Mouse (Mus musculus): ENCODE data around the gene Uspl1.

Gene Uspl1

GRCm38 (mm10) chr5:149209328-149209727 lies 25.2 kb downstream of the Uspl1 start:
- DNase-seq (ENCODE audit: low spot score): peak; percentile 80

- DNase-seq (ENCODE audit: low spot score): no peak
These were observed 26.9 kb downstream of the Uspl1 start for GRCm38 (mm10) chr5:149211041-149211440.

DNA sequence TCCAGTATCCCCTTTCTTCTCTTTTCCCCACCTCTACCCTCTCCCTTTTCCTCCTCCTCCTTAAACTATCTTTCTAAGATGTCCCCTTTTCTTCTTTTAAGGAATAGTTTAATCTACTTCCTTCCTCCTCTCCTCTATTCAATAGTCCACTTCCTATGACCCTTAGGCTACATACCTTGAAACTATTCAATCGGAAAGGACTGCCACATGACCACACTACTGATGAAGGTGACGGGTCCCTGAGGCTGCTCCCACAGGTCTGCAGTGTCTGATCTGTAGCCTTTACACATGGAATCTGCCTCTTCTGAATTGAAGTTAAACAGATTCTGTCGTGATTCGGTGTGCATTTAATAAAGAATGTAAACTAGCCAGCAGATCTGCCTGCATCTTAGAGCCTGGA lies 28.7 kb downstream of the Uspl1 start:
- no peak for DNase-seq (ENCODE audit: low spot score)

DNA sequence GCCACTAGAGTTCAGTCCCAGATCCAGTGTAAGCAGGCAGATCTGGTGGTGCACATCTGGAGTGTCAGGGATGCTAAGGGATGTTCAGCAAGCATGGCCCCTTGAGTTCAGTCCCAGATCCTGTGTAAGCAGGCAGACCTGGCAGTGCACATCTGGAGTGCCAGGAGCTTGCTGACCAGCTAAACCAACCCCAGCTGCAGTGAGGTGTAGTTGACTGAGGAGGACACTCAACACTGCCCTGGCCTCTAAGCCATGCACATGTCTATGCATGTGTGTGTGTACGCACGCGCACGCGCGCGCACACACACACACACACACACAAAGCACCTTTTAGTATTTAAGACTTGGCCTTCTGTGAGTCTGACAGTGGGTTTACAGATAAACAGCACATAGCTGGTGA lies 31.4 kb downstream of the Uspl1 start:
- no peak for DNase-seq (ENCODE audit: low spot score)

DNA sequence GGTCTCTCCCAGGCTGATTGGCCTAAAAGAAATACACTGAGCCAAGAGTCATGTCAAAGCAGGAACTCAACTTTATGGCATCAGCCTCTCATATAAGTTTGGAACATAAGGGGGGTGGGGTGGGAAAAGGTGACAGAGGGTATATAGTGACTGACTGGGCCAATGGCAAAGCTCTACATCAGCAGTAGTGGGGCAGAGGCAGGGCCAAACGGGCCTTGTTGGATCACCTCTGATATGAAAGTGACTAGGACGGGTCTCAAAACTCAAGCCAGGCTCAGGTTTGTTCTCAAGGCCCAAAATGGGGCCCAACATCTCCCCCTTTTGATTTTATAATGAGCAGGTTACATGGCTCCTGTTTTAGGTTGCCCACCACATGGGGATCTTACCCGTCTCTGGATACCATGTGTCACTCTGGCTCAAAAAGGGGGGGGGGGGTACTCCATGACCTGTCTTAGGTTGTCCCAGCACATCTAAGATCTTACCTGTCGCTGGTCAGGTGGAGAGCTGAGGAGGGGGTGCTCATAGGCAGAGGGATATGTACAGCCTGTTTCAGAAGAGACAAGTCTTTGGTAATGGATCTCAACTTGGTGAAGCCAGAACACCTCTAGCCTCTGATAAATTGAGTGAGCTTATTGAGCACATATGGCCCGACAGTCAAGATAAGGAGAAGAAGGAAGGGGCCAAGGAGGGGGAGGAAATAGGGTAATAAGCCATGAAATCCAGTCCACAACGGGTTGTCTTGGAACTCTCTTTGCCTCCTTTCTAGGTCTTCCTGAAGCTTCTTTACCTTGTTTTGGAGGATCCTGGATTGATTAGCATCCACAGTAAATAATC lies 33.6 kb downstream of the Uspl1 start:
- DNase-seq (ENCODE audit: low spot score): no peak

DNA sequence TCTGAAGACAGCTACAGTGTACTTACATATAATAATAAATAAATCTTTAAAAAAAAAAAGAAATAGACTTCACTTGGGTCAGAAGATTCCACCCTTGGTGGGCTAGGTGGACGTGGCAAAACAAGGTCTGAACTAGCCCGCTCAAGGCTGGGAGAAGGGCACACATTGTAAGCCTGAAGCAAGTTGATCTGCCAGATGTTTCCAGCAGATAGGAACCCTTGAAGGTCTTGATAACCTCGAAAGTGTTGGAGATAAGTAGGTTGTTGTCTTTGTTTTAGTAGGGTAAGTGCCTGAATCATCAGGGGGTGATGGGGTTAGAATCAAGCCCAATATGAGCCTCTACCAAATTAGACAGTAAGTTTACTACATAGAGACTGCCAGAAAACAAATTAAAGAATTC lies 35.3 kb downstream of the Uspl1 start:
- DNase-seq (ENCODE audit: low spot score): no peak

GRCm38 (mm10) chr5:149221355-149221754 lies 37.2 kb downstream of the Uspl1 start:
- DNase-seq (ENCODE audit: low spot score): no peak

DNA sequence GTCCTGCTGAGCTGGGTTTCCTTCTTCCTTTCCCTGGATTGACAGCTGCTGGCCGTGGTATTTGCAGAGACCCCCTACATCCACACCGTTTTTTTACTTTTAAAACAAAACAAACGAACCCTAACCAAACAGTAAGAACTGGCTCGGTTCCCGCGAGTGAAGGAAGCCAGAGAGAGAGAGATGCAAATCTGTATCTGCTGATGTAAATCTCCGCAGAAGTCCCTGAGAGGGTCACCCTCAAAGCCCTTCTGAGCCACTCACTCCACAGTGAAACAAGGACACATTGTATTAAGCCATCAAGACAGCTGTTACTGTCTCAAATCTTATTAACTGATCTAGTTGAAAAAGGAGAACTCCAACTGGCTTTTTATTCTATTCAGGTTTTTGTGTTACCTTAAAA lies 40.5 kb downstream of the Uspl1 start:
- DNase-seq (ENCODE audit: low spot score): peak; percentile 26

DNA sequence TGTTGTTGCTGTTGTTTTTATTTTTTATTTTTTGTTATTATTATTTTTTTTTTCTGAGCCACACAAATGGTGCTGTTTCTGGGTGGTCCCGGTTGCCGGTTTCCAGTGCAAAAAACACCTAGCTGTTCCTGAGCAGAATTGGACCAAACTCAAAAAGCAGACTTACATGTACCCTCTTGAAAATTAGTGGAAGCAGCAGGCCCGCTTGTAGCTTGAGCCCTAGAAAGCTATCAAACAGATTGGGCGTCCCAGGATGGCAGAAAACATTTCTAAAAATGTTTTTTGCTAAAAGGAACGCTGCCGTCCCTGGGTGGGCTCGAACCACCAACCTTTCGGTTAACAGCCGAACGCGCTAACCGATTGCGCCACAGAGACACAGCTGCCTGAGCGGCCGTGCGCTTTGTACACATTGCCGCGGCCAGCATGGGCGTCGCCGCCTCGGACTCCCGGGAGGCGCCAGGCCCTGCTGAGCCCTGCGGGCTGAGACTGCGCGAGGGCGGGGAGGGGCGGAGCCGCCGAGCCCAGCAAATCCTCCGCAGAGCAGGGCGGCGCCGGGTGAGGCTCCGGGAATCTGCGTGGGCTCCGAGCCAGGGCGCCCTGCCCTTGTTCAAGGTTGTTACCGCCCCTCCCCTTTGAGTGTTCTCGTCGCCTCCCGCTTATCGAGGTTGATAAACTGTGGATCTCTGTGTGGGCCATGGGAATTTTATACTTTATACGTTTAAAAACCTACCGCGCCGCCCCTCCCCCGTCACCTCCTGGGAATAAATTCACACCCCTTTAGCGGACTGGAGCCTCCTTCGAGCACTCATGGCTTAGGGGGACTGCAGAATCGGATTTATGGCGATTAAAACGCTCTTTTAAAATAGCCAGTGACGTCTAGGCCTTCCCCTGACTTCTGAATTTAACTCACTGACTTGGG lies 44.8 kb downstream of the Uspl1 start:
- peak; percentile 97 for DNase-seq (ENCODE audit: low spot score)

DNA sequence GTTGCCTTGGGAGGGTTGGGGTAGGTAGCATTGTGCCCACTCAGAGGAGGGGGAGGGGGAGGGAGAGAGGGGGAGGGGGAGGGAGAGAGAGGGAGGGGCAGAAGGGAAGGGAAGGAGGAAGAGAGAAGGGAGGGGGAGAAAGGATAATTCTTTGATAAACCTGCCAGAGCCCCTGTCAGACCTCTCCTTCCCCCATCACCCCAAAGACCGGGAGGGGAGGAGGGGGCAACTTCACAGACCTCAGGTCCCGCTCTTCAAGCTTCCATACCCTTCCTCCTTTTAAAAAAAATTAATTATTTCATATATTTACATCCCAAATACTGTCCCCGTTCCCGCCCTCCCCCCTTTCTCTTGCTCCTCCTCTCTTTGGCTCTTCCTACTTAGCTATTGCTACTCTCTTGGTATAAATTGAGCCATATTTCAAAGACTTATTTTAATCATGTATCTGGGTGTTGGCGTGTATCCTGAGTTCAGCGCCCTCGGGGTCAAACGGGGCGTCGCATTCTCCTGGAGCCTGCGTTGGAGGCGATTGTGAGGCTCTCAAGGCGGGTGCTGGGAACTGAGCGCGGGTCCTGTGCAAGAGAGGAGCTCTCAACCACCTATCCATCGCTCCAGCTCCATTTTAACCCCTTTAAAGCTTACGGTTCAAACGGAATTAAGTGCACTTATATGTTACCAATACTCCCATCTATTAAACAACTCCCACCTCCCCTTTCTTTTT lies 45.6 kb downstream of the Uspl1 start:
- DNase-seq (ENCODE audit: low spot score): no peak

DNA sequence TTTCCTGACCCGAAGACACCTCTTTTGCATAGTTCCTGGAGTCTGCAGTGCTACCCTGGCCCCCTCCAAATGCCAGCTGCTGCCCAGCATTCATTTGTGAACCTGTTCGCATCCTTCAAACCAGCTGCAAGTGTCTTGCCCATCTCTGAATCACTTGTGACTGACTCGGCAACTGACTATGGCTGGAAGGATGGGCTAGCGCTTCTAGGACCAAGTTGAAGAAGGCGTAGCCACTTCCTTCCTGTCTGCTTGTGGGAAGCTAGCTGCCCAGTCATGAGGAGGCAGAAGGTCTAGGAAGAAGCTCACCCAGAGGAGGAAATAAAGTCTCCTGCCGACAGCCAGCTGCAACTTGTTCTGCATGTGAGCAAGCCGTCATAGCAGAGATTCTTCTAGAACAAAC lies 50.9 kb downstream of the Uspl1 start:
- DNase-seq (ENCODE audit: low spot score): no peak

- DNase-seq (ENCODE audit: low spot score): no peak
These were observed 53.2 kb downstream of the Uspl1 start for GRCm38 (mm10) chr5:149237221-149237950.

DNA sequence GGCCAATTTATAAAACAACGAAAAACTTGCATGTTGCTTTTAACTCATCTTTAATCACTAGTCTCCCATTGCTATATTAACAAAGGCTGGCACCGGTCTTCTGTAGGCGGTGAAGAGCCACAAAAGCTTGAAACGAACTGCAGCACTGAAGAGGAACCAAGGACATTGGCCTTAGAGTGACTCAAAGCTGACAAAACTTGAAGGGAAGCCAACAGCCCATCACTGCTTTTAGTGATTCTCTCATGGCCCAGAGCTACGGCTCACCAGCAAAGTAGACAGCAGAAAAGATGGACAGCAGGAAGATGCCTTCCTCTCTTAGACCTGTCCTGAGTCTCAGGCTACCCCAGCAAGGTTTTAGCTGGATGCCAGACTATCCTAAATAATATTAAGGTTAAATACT lies 58.3 kb downstream of the Uspl1 start:
- DNase-seq (ENCODE audit: low spot score): no peak

DNA sequence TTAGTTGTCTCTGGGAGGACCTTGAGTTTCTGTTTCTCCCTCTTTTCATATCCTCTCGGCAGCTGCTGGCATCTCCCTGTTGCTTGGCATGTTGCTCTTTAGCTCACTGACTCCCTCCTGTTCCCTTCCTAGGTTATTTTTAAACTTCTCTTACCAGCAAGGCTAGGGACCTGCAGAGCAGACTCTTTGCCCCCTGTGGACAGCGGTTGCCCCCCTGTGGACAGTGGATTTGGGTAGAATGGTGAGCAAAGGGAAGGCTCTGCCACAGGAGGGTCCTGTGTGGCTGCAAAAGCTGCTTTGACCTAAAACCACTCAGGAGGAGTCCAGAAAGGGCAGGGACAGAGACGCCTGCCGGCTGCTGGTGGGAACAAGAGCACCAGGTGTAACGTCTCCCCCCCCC lies 58.9 kb downstream of the Uspl1 start:
- no peak for DNase-seq (ENCODE audit: low spot score)

GRCm38 (mm10) chr5:149245391-149245964 lies 61.3 kb downstream of the Uspl1 start:
- DNase-seq (ENCODE audit: low spot score): no peak

DNA sequence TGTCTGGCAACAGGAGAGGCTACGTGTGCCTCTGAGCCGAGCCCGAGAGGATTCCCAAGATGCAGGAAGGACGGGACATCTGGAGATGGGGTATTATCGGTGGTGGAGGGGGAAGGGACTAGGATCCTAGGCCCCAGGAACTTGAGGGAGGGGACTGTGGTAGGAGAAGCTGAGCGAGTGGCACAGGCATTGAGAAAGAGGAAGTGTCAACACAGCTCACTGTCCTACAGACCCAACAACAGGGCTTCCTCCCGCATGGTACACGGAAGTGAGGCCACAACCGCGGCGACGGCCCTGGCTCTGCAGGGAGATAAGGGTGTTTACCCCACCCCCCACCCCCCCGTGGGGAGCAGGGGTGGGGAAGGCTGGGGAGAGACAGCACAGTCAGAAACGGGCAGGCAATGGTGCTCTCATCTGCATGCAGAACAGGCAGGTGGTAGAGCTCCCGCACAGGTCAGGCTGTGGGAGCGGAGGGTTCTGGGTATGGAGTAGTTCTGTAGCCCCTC lies 61.9 kb downstream of the Uspl1 start:
- peak; percentile 45 for DNase-seq (ENCODE audit: low spot score)

DNA sequence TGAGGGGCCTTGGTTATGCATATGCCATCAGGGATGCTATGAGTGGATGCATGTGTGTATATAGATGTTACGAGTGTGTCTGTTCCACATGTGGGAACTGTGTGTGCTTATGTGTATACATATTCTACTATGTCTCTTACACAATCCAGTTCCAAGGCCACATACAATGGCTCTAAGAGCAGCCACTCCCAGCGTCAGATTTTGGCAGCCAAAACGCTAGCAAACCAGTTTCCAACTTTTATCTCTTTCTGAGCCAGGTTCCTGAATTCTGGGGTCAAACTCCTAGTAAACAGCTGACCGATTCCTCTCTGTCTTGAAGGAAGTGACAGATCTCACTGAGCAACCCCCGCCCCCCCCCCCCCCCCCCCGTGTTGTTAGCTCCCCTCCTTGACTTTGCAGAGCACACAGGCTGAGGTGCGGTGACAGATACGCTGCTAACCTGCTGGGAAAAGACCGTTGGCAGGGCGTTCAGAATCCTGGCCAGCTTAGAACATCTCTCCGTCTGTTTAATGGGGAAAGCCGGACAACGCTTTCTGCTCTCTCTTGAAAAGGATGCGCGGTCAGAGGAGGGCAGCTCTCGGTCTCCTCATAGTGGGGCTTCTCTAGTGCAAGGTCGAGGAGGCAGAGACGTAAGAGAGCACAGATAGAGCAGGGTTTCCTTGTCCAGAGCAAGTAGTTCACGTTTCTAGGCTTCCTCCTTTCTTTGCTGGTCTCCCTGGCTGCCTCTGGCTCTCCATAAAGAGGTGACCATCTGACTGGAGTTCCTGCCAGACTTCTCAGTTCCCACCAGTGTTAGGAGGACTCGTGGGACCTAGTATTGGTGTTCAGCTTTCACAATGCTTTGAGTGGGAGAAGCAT lies 63.1 kb downstream of the Uspl1 start:
- DNase-seq (ENCODE audit: low spot score): no peak

GRCm38 (mm10) chr5:149252303-149252702 lies 68.2 kb downstream of the Uspl1 start:
- no peak for DNase-seq (ENCODE audit: low spot score)

DNA sequence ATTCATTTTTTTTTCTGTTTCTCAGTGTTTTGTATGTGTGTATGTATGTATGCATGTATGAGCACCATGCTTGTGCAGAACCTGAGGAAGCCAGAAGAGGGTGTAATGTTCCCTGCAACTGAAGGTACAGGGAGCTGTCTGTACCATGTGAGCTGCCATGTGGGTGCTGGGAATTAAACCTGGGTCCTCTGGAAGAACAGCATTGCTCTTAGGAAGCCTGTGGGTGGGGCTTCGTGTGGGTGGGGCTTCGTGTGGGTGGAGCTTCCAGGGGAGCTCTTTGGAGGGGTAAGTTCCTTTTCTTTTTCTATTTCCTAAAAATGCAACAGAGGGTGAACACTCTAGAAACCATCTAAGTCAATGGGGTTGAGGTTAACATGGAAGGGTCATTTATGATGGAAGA lies 69.3 kb downstream of the Uspl1 start:
- DNase-seq (ENCODE audit: low spot score): no peak

- no peak for DNase-seq (ENCODE audit: low spot score)
These were observed 71.4 kb downstream of the Uspl1 start for GRCm38 (mm10) chr5:149255522-149255921.
